Mouse (Mus musculus) MEL (cell line): Measurements from ENCODE around the gene Car6. TPM values are rescaled to one million over a fixed set of nuclear protein-coding genes. Genes with fewer than 3 reads are reported as not detected.
A peak's percentile ranks its signal among the peaks of the same experiment; 100 is the strongest.

Experiments used
- DNase-seq: peaks from one replicate; pipeline ENCODE4 v3.0.0; 2011; ENCODE audit warnings: low read depth, low spot score
- H3K27ac ChIP-seq: 2 replicates; pipeline ENCODE4 v1.5.1; 2012; ENCODE audit warnings: low read depth, mild to moderate bottlenecking, control low read depth, low read length, moderate library complexity; ENCODE audit not compliant: control insufficient read depth
- H3K27me3 ChIP-seq, 2 experiments: fragments of 150-350 bp in 1 of 2; sonication (generic) in 1 of 2; 2 replicates each; pipeline ENCODE4 v1.6.1; 2012; ENCODE audit warnings: low read length in 2 of 2, mild to moderate bottlenecking in 2 of 2, improper control_type of control experiment in 1 of 2, moderate library complexity in 1 of 2; ENCODE audit not compliant: insufficient read depth in 2 of 2, control insufficient read depth in 1 of 2
- H3K36me3 ChIP-seq, 2 experiments: 2 replicates each; pipeline ENCODE4 v1.6.1; 2012 to 2014; ENCODE audit warnings: low read length in 2 of 2, improper control_type of control experiment in 1 of 2, inconsistent platforms in 1 of 2, mild to moderate bottlenecking in 1 of 2; ENCODE audit not compliant: insufficient read depth in 2 of 2, control insufficient read depth in 1 of 2
- H3K4me1 ChIP-seq, 2 experiments: fragments of 150-350 bp in 1 of 2; sonication (generic) in 1 of 2; 2 replicates each; pipeline ENCODE4 v1.6.1; 2012; ENCODE audit warnings: low read length in 2 of 2, improper control_type of control experiment in 1 of 2, mild to moderate bottlenecking in 1 of 2; ENCODE audit not compliant: insufficient read depth in 2 of 2, control insufficient read depth in 1 of 2
- H3K4me3 ChIP-seq, 2 experiments: fragments of 150-350 bp in 1 of 2; sonication (generic) in 1 of 2; 2 replicates each; pipeline ENCODE4 v1.5.1; 2012; ENCODE audit warnings: low read depth in 2 of 2, low read length in 2 of 2, mild to moderate bottlenecking in 2 of 2, moderate library complexity in 2 of 2, control low read depth in 1 of 2, improper control_type of control experiment in 1 of 2; ENCODE audit not compliant: control insufficient read depth in 1 of 2, insufficient read depth in 1 of 2
- H3K79me2 ChIP-seq: 2 replicates; pipeline ENCODE4 v1.6.1; 2012; ENCODE audit warnings: mild to moderate bottlenecking, low read length, moderate library complexity; ENCODE audit not compliant: control insufficient read depth, poor library complexity, insufficient read depth
- H3K9ac ChIP-seq: 2 replicates; pipeline ENCODE4 v1.6.1; 2012; ENCODE audit warnings: low read depth, mild to moderate bottlenecking, control low read depth, low read length, moderate library complexity; ENCODE audit not compliant: control insufficient read depth, poor library complexity, severe bottlenecking
- H3K9me3 ChIP-seq: fragments of 150-350 bp; sonication (generic); replicated peaks from 2 replicates; pipeline ENCODE4 v1.6.1; 2012; ENCODE audit warnings: mild to moderate bottlenecking, low read length, improper control_type of control experiment, moderate library complexity; ENCODE audit not compliant: insufficient read depth
- BHLHE40 ChIP-seq: IDR thresholded peaks from 2 replicates; pipeline ENCODE4 v1.6.1; 2012; ENCODE audit warnings: low read depth, mild to moderate bottlenecking, inconsistent platforms, low read length, improper control_type of control experiment, borderline replicate concordance
- CHD2 ChIP-seq: IDR thresholded peaks from 2 replicates; pipeline ENCODE4 v1.6.1; 2011; ENCODE audit warnings: low read length, improper control_type of control experiment
- ELF1 ChIP-seq: IDR thresholded peaks from 2 replicates; pipeline ENCODE4 v1.6.1; 2014; ENCODE audit warnings: low read depth, mild to moderate bottlenecking, inconsistent platforms, low read length, improper control_type of control experiment, moderate library complexity
- EP300 ChIP-seq, 2 experiments: IDR thresholded peaks; 2 replicates each; pipeline ENCODE4 v1.6.1; 2011; ENCODE audit warnings: improper control_type of control experiment in 2 of 2, low read length in 2 of 2, low read depth in 1 of 2, mild to moderate bottlenecking in 1 of 2
- ETS1 ChIP-seq: IDR thresholded peaks from 2 replicates; pipeline ENCODE4 v1.6.1; 2012; ENCODE audit warnings: low read depth, mild to moderate bottlenecking, inconsistent platforms, low read length, improper control_type of control experiment, moderate library complexity
- HCFC1 ChIP-seq: IDR thresholded peaks from 2 replicates; pipeline ENCODE4 v1.6.1; 2012; ENCODE audit warnings: low read depth, mild to moderate bottlenecking, inconsistent platforms, low read length, improper control_type of control experiment, moderate library complexity
- JUND ChIP-seq: IDR thresholded peaks from 2 replicates; pipeline ENCODE4 v1.6.1; 2011; ENCODE audit warnings: low read depth, mild to moderate bottlenecking, improper control_type of control experiment, low read length
- KAT2A ChIP-seq: conservative IDR thresholded peaks from 2 replicates; pipeline ENCODE4 v1.6.1; 2012; ENCODE audit warnings: low read depth, low read length, improper control_type of control experiment, inconsistent platforms
- MAFK ChIP-seq: IDR thresholded peaks from 2 replicates; pipeline ENCODE4 v1.6.1; 2011; ENCODE audit warnings: low read depth, mild to moderate bottlenecking, low read length, improper control_type of control experiment, borderline replicate concordance
- MAX ChIP-seq: IDR thresholded peaks from 2 replicates; pipeline ENCODE4 v1.6.1; 2011; ENCODE audit warnings: low read length, improper control_type of control experiment
- MAZ ChIP-seq: IDR thresholded peaks from 2 replicates; pipeline ENCODE4 v1.6.1; 2012; ENCODE audit warnings: low read depth, mild to moderate bottlenecking, inconsistent platforms, low read length, improper control_type of control experiment
- MXI1 ChIP-seq: IDR thresholded peaks from 2 replicates; pipeline ENCODE4 v1.6.1; 2011; ENCODE audit warnings: mild to moderate bottlenecking, low read depth, low read length, improper control_type of control experiment
- MYB ChIP-seq: IDR thresholded peaks from 2 replicates; pipeline ENCODE4 v1.6.1; 2011; ENCODE audit warnings: mild to moderate bottlenecking, low read depth, low read length, improper control_type of control experiment
- MYC ChIP-seq: IDR thresholded peaks from 2 replicates; pipeline ENCODE4 v1.6.1; 2011; ENCODE audit warnings: low read depth, mild to moderate bottlenecking, low read length, improper control_type of control experiment, moderate library complexity
- NELFE ChIP-seq: IDR thresholded peaks from 2 replicates; pipeline ENCODE4 v1.6.1; 2011; ENCODE audit warnings: low read depth, low read length, improper control_type of control experiment
- NRF1 ChIP-seq: IDR thresholded peaks from 2 replicates; pipeline ENCODE4 v1.6.1; 2014; ENCODE audit warnings: low read depth, mild to moderate bottlenecking, inconsistent platforms, low read length, improper control_type of control experiment, moderate library complexity; ENCODE audit not compliant: poor library complexity, insufficient read depth, severe bottlenecking
- POLR2A ChIP-seq, 2 experiments: IDR thresholded peaks; 2 replicates each; pipeline ENCODE4 v1.6.1; 2011 to 2012; ENCODE audit warnings: low read length in 2 of 2, mild to moderate bottlenecking in 2 of 2, control low read depth in 1 of 2, improper control_type of control experiment in 1 of 2, low read depth in 1 of 2, moderate library complexity in 1 of 2; ENCODE audit not compliant: control insufficient read depth in 1 of 2, insufficient read depth in 1 of 2, poor library complexity in 1 of 2
- POLR2AphosphoS2 ChIP-seq: IDR thresholded peaks from 2 replicates; pipeline ENCODE4 v1.6.1; 2011; ENCODE audit warnings: low read length, improper control_type of control experiment
- RAD21 ChIP-seq: IDR thresholded peaks from 2 replicates; pipeline ENCODE4 v1.6.1; 2011; ENCODE audit warnings: mild to moderate bottlenecking, low read depth, low read length, improper control_type of control experiment
- RCOR1 ChIP-seq: IDR thresholded peaks from 2 replicates; pipeline ENCODE4 v1.6.1; 2012; ENCODE audit warnings: low read depth, mild to moderate bottlenecking, inconsistent platforms, low read length, improper control_type of control experiment
- SIN3A ChIP-seq: IDR thresholded peaks from 2 replicates; pipeline ENCODE4 v1.6.1; 2012; ENCODE audit warnings: low read length, improper control_type of control experiment, inconsistent platforms
- SMC3 ChIP-seq: IDR thresholded peaks from 2 replicates; pipeline ENCODE4 v1.6.1; 2011; ENCODE audit warnings: low read depth, low read length, improper control_type of control experiment
- TAL1 ChIP-seq: IDR thresholded peaks from 2 replicates; pipeline ENCODE4 v1.6.1; 2012; ENCODE audit warnings: mild to moderate bottlenecking, inconsistent platforms, low read length, moderate library complexity, mixed read lengths
- TBP ChIP-seq: IDR thresholded peaks from 2 replicates; pipeline ENCODE4 v1.8.0; 2011; ENCODE audit warnings: low read depth, low read length, improper control_type of control experiment
- UBTF ChIP-seq: IDR thresholded peaks from 2 replicates; pipeline ENCODE4 v1.6.1; 2012; ENCODE audit warnings: low read depth, mild to moderate bottlenecking, inconsistent platforms, low read length, improper control_type of control experiment, moderate library complexity, borderline replicate concordance; ENCODE audit not compliant: insufficient read depth
- USF1 ChIP-seq: IDR thresholded peaks from 2 replicates; pipeline ENCODE4 v1.6.1; 2014; ENCODE audit warnings: low read depth, mild to moderate bottlenecking, inconsistent platforms, low read length, improper control_type of control experiment, moderate library complexity
- ZC3H11A ChIP-seq: IDR thresholded peaks from 2 replicates; pipeline ENCODE4 v1.6.1; 2012; ENCODE audit warnings: low read depth, mild to moderate bottlenecking, inconsistent platforms, low read length, improper control_type of control experiment
- ZKSCAN1 ChIP-seq: IDR thresholded peaks from 2 replicates; pipeline ENCODE4 v1.6.1; 2012; ENCODE audit warnings: low read depth, mild to moderate bottlenecking, inconsistent platforms, low read length, improper control_type of control experiment, moderate library complexity
- ZMIZ1 ChIP-seq: IDR thresholded peaks from 2 replicates; pipeline ENCODE4 v1.6.1; 2012; ENCODE audit warnings: low read depth, mild to moderate bottlenecking, inconsistent platforms, low read length, improper control_type of control experiment, moderate library complexity
- ZNF384 ChIP-seq: IDR thresholded peaks from 2 replicates; pipeline ENCODE4 v1.6.1; 2012; ENCODE audit warnings: low read depth, mild to moderate bottlenecking, inconsistent platforms, low read length, improper control_type of control experiment
- polyA plus RNA-seq, 2 experiments: library from polyadenylated mRNA; stranded (reverse) in 1 of 2; unstranded in 1 of 2; fragments of >175 nt in 1 of 2; fragments of >200 nt in 1 of 2; gene quantifications; 2 replicates each; pipeline versions ENCODE4 v1.2.1 to v1.2.4; 2012; ENCODE audit warnings: low replicate concordance in 2 of 2, low read depth in 1 of 2; ENCODE audit not compliant: insufficient read length in 2 of 2, insufficient read depth in 1 of 2, missing spikeins in 1 of 2
- total RNA-seq: library from RNA; depleted of rRNA; stranded (reverse); fragments of 300-350 nt; gene quantifications from 2 replicates; pipeline ENCODE4 v1.2.3, GENCODE M21; 2012

The Car6 gene
- total and polyA plus RNA-seq, 3 experiments, result 0.19 TPM; not detected in 2

- TF ChIP-seq RCOR1, result peak; percentile 86
- TF ChIP-seq NRF1, result no peak
- peak; percentile 59 for TF ChIP-seq USF1
- TF ChIP-seq NELFE, result 0 out of 2 replicates have a peak, but pooled peaks have one; percentile 39
- TF ChIP-seq CHD2, result no peak
- no peak for TF ChIP-seq RAD21
- no peak; the same call in 1 of the 2 replicates for TF ChIP-seq MAZ
- no peak for TF ChIP-seq SMC3
- peak; percentile 96 for TF ChIP-seq MXI1
- TF ChIP-seq MAX, result peak; percentile 89
- TF ChIP-seq KAT2A, result no peak
- TF ChIP-seq ZMIZ1, result 0 out of 2 replicates have a peak, but pooled peaks have one; percentile 51
- TF ChIP-seq MYB, result no peak
- TF ChIP-seq ZKSCAN1, result no peak
- no peak for TF ChIP-seq MAFK
- TF ChIP-seq HCFC1, result peak; percentile 26; the same call in 1 of the 2 replicates
- TF ChIP-seq TAL1, result no peak
- 0 out of 2 replicates have a peak, but pooled peaks have one; percentile 20 for TF ChIP-seq JUND
Measured at GRCm38 (mm10) chr4:150237636-150238361, 36.7 kb upstream of the Car6 start (continued).

GRCm38 (mm10) chr4:150236521-150237481 is 35.7 kb upstream of the Car6 start, which contains the start of gene Eno1:
Gene Eno1, plus strand, starts transcription at chr4:150236721.
- Histone ChIP-seq H3K36me3 (peaks cover 8 to 37% of the 10 kb centered on the region in 2 experiments), H3K27me3 (no peaks in the 10 kb centered on the region), H3K27ac (peak within 1 kb of the TSS; percentile 88), H3K9me3 (no peaks in the 10 kb centered on the region), H3K9ac (peak within 1 kb of the TSS; percentile 92), H3K4me1 (peaks cover 7 to 37% of the 10 kb centered on the region in 2 experiments), H3K4me3 (peak within 1 kb of the TSS; percentile 91 to 99), H3K79me2 (peaks cover 47% of the 10 kb centered on the region)
- peak; percentile 98 for DNase-seq
- TF ChIP-seq EP300 (IDR thresholded peaks at IDR 0.05; ENCODE audit: low read depth in 1 of 2, low read length in 2 of 2), result peak in 1 of 2 experiments; percentile 23; a peak in 1 of 4 replicates
- peak; percentile 84 for TF ChIP-seq TBP
- TF ChIP-seq UBTF, result peak; percentile 54; the same call in 1 of the 2 replicates
- TF ChIP-seq BHLHE40, result peak; percentile 53; the same call in 1 of the 2 replicates
- TF ChIP-seq MYB, result no peak
- peak; percentile 84 for TF ChIP-seq NELFE
- 0 out of 2 replicates have a peak, but pooled peaks have one; percentile 44 for TF ChIP-seq MAX
- peak; percentile 23; the same call in 1 of the 2 replicates for TF ChIP-seq ETS1
- TF ChIP-seq MXI1, result peak; percentile 61
- peak; percentile 54 for TF ChIP-seq SIN3A
- TF ChIP-seq TAL1, result no peak
- TF ChIP-seq ELF1, result peak; percentile 16; the same call in 1 of the 2 replicates
- peak; percentile 82 for TF ChIP-seq POLR2AphosphoS2
- TF ChIP-seq KAT2A, result no peak; the same call in 1 of the 2 replicates
- no peak for TF ChIP-seq ZNF384
- TF ChIP-seq MAZ, result peak; percentile 95
- TF ChIP-seq MYC, result 0 out of 2 replicates have a peak, but pooled peaks have one; percentile 48
- peak; percentile 38 for TF ChIP-seq USF1
- TF ChIP-seq CHD2, result 0 out of 2 replicates have a peak, but pooled peaks have one; percentile 12
- TF ChIP-seq POLR2A (IDR thresholded peaks at IDR 0.05; ENCODE audit: control insufficient read depth in 1 of 2, insufficient read depth in 1 of 2, low read depth in 1 of 2, low read length in 2 of 2, poor library complexity in 1 of 2), result peak; percentile 51 to 90; a peak in 3 of 4 replicates
- no peak for TF ChIP-seq ZKSCAN1
- TF ChIP-seq ZC3H11A, result no peak
